14 mouse cellular contexts compared by ENCODE assay signal in the genomic region with DNA sequence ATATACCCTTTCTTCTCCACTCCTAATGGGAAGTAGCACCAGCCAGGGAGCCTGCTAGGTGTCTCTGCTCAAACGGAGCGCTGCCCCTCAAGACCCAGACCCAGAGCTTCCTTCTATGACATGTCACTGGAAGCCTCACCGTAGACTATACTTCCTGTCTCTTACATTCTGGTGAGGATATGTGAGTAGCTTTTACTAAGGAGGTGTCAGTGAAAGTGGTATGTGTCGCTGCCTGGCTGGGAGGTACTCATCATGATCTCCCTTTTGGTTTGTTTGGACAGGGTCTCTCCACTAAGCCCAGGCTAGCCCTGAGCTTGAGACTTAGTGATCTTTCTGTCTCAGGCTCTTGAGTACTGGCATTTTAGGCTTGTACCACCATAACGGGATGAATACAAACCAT.
"Had no signal": no experiment of that assay in that cellular context is flagged by ENCODE, and none has a peak within 500 bp of the region (broad histone marks: within the 10 kb centered on the region; RNA-seq: fewer than 3 reads in every experiment).

No protein-coding gene starts in this region.

- H3K4me3 ChIP-seq: layer of hippocampus, adult 2 months; limb, embryonic 12.5 days; liver, embryonic 13.5 days; lung, embryonic 15.5 days; midbrain, embryonic 12.5 days had no signal

- H3K4me2 ChIP-seq: limb, embryonic 12.5 days; liver, embryonic 13.5 days; lung, embryonic 15.5 days; midbrain, embryonic 12.5 days had no signal

- H3K9me3 ChIP-seq: liver, embryonic 13.5 days; lung, embryonic 15.5 days had no signal

- H3K9ac ChIP-seq: limb, embryonic 12.5 days; liver, embryonic 13.5 days; liver, postnatal 0 days; lung, embryonic 15.5 days; midbrain, embryonic 12.5 days had no signal

- H3K27me3 ChIP-seq: limb, embryonic 12.5 days; liver, embryonic 13.5 days; lung, embryonic 15.5 days; midbrain, embryonic 12.5 days had no signal

- H3K4me1 ChIP-seq: limb, embryonic 12.5 days; liver, embryonic 13.5 days; lung, embryonic 15.5 days; midbrain, embryonic 12.5 days had no signal

- ATAC-seq: liver, postnatal 0 days; midbrain, embryonic 16.5 days had no signal

- H3K27ac ChIP-seq: layer of hippocampus, adult 2 months; limb, embryonic 12.5 days; liver, embryonic 13.5 days; lung, embryonic 15.5 days; macrophage; midbrain, embryonic 12.5 days had no signal

- DNase-seq: kidney, postnatal 10 days; kidney, postnatal 4 days; liver; liver, embryonic 13.5 days; liver, postnatal 0 days; lung, postnatal 14 days; right cerebral cortex, postnatal 25 days; thymus, postnatal 36 days had no signal

- H3K36me3 ChIP-seq: limb, embryonic 12.5 days; liver, embryonic 13.5 days; lung, embryonic 15.5 days; midbrain, embryonic 12.5 days had no signal
